Mouse (Mus musculus): Measurements from ENCODE around the gene Gsk3b.
"Not testable (repeated sequence)": the region's sequence is repeated elsewhere in the genome, so short reads cannot be mapped to it uniquely, and the experiment has no call there.

Gene Gsk3b

GRCm38 (mm10) chr16:38191460-38191859 lies 102.7 kb downstream of the Gsk3b start:
- DNase-seq = no peak

- no peak for DNase-seq
Observed at GRCm38 (mm10) chr16:38192640-38193039, 103.8 kb downstream of the Gsk3b start.

GRCm38 (mm10) chr16:38197299-38197698 lies 108.5 kb downstream of the Gsk3b start:
- DNase-seq = peak in 1 of 2 experiments; percentile 39

- no peak for DNase-seq
Observed at GRCm38 (mm10) chr16:38205272-38205671, 116.5 kb downstream of the Gsk3b start.

GRCm38 (mm10) chr16:38222491-38222890 lies 133.7 kb downstream of the Gsk3b start:
- DNase-seq = not testable (repeated sequence)

GRCm38 (mm10) chr16:38236936-38237585 lies 148.3 kb downstream of the Gsk3b start:
- no peak for DNase-seq

GRCm38 (mm10) chr16:38239729-38240128 lies 150.9 kb downstream of the Gsk3b start:
- DNase-seq = peak; percentile 48 to 69

GRCm38 (mm10) chr16:38240167-38240566 lies 151.4 kb downstream of the Gsk3b start:
- no peak for DNase-seq

- no peak for DNase-seq
Observed at GRCm38 (mm10) chr16:38244111-38244510, 155.3 kb downstream of the Gsk3b start.

GRCm38 (mm10) chr16:38245379-38245778 lies 156.6 kb downstream of the Gsk3b start:
- DNase-seq = no peak

GRCm38 (mm10) chr16:38245849-38246585 lies 157.2 kb downstream of the Gsk3b start:
- DNase-seq = no peak

- no peak for DNase-seq
Observed at GRCm38 (mm10) chr16:38248331-38248961, 159.6 kb downstream of the Gsk3b start.

GRCm38 (mm10) chr16:38250467-38250866 lies 161.7 kb downstream of the Gsk3b start:
- DNase-seq = no peak

GRCm38 (mm10) chr16:38254001-38254400 lies 165.2 kb downstream of the Gsk3b start:
- DNase-seq = no peak

- DNase-seq = no peak
Observed at GRCm38 (mm10) chr16:38255107-38255506, 166.3 kb downstream of the Gsk3b start.

GRCm38 (mm10) chr16:38255927-38256326 lies 167.1 kb downstream of the Gsk3b start:
- no peak for DNase-seq

- DNase-seq = no peak
Observed at GRCm38 (mm10) chr16:38271601-38272000, 182.8 kb downstream of the Gsk3b start.

GRCm38 (mm10) chr16:38272483-38272882 lies 183.7 kb downstream of the Gsk3b start:
- DNase-seq = no peak

GRCm38 (mm10) chr16:38274737-38275136 lies 185.9 kb downstream of the Gsk3b start:
- DNase-seq = no peak

GRCm38 (mm10) chr16:38279794-38280193 lies 191.0 kb downstream of the Gsk3b start:
- DNase-seq = no peak

GRCm38 (mm10) chr16:38280951-38281350 lies 192.2 kb downstream of the Gsk3b start:
- DNase-seq = no peak

- DNase-seq = no peak
Observed at GRCm38 (mm10) chr16:38282559-38283160, 193.9 kb downstream of the Gsk3b start.

GRCm38 (mm10) chr16:38283300-38283699 lies 194.5 kb downstream of the Gsk3b start:
- DNase-seq = no peak
